Mouse (Mus musculus) hindbrain, postnatal 0 days (tissue): ENCODE measurements around the gene Trpc6. TPM values are rescaled to one million over a fixed set of nuclear protein-coding genes. Genes with fewer than 3 reads are reported as not detected.

Source experiments
- ATAC-seq: fragments of 200-750 bp; cut with Nextera tagmentation; 2 replicates; pipeline ENCODE4 v1.8.0; 2017; ENCODE audit warnings: mild to moderate bottlenecking, moderate TSS enrichment, moderate library complexity
- DNase-seq: peaks from one replicate; pipeline ENCODE4 v3.0.0-alpha.2; 2015; ENCODE audit warnings: low spot score
- H3K27ac ChIP-seq: fragments of 300-500 bp; sonication (generic); 2 replicates; pipeline ENCODE4 v1.5.1; 2014; ENCODE audit warnings: mild to moderate bottlenecking
- H3K27me3 ChIP-seq: fragments of 300-500 bp; sonication (generic); 2 replicates; pipeline ENCODE4 v1.6.1; 2014; ENCODE audit warnings: low read length, mixed read lengths; ENCODE audit not compliant: insufficient read depth
- H3K36me3 ChIP-seq: fragments of 300-500 bp; sonication (generic); 2 replicates; pipeline ENCODE4 v1.6.1; 2014; ENCODE audit warnings: low read length, mixed read lengths; ENCODE audit not compliant: insufficient read depth
- H3K4me1 ChIP-seq: fragments of 300-500 bp; sonication (generic); 2 replicates; pipeline ENCODE4 v1.6.1; 2014; ENCODE audit warnings: antibody characterized with exemption, low read length, mixed read lengths; ENCODE audit not compliant: insufficient read depth
- H3K4me2 ChIP-seq: fragments of 300-500 bp; sonication (generic); 2 replicates; pipeline ENCODE4 v1.6.1; 2014; ENCODE audit warnings: low read depth, mild to moderate bottlenecking, low read length, moderate library complexity, mixed read lengths
- H3K4me3 ChIP-seq: fragments of 300-500 bp; sonication (generic); 2 replicates; pipeline ENCODE4 v1.5.1; 2014; ENCODE audit warnings: low read length
- H3K9ac ChIP-seq: fragments of 300-500 bp; sonication (generic); replicated peaks from 2 replicates; pipeline ENCODE4 v1.6.1; 2014; ENCODE audit warnings: mild to moderate bottlenecking, low read length, moderate library complexity, mixed read lengths
- H3K9me3 ChIP-seq: fragments of 300-500 bp; sonication (generic); 2 replicates; pipeline ENCODE4 v1.6.1; 2016; ENCODE audit warnings: low read length, mixed read lengths
- CTCF ChIP-seq: IDR thresholded peaks from 2 replicates; pipeline ENCODE4 v1.5.1; 2016; ENCODE audit warnings: antibody characterized with exemption, control low read depth, low read depth
- WGBS: fragments of 180-500 bp; shearing (Covaris S2); extraction: QIAGEN DNeasy Blood & Tissue Kit; methylation state at CpG from one replicate; pipeline ENCODE4 v1.1.7; 2014; 5-methylcytosine and 5-hydroxymethylcytosine counted together
- polyA plus RNA-seq: library from polyadenylated mRNA; unstranded; fragments of >200 nt; fragmentation: Nextera tagmentation; extraction: Ambion mirVana; gene quantifications from 2 replicates; pipeline ENCODE4 v1.2.1, GENCODE M21; 2015
- total RNA-seq: library from RNA; depleted of rRNA; stranded (reverse); fragments of >200 nt; gene quantifications from 2 replicates; pipeline ENCODE4 v1.2.3, GENCODE M21; 2014

Gene Trpc6
- total and polyA plus RNA-seq, 2 experiments from 2014 or later = 0.51 to 1.7 TPM

- ATAC-seq (no peak), DNase-seq (no peak)
- no peak overlapping the region for H3K4me2 ChIP-seq
- no peaks in the 10 kb centered on the region for H3K9me3 ChIP-seq
- H3K4me1 ChIP-seq = no peaks in the 10 kb centered on the region
- no peak for TF ChIP-seq CTCF
- H3K36me3 ChIP-seq = no peaks in the 10 kb centered on the region
- no peak overlapping the region for H3K9ac ChIP-seq
- H3K27me3 ChIP-seq = no peaks in the 10 kb centered on the region
- no peak overlapping the region for H3K27ac ChIP-seq
- H3K4me3 ChIP-seq = no peak overlapping the region
These were observed 63.0 kb downstream of the Trpc6 start for GRCm38 (mm10) chr9:8606816-8607491.

GRCm38 (mm10) chr9:8634344-8634743 lies 90.4 kb downstream of the Trpc6 start:
- peak; percentile 72 for ATAC-seq
- peak; percentile 71 for DNase-seq
- no peak overlapping the region for H3K9ac ChIP-seq
- H3K4me2 ChIP-seq = no peak overlapping the region
- no peaks in the 10 kb centered on the region for H3K27me3 ChIP-seq
- no peak for TF ChIP-seq CTCF
- no peaks in the 10 kb centered on the region for H3K36me3 ChIP-seq
- no peaks in the 10 kb centered on the region for H3K9me3 ChIP-seq
- no peaks in the 10 kb centered on the region for H3K4me1 ChIP-seq
- WGBS = 18% methylated on average over 2 of the region's 2 CpGs
- no peak overlapping the region for H3K4me3 ChIP-seq
- H3K27ac ChIP-seq = no peak overlapping the region

GRCm38 (mm10) chr9:8643453-8643852 lies 99.5 kb downstream of the Trpc6 start:
- no peak for ATAC-seq
- 77% methylated on average over 5 of the region's 5 CpGs for WGBS
- DNase-seq = no peak
- Histone ChIP-seq H3K36me3 (no peaks in the 10 kb centered on the region), H3K9me3 (no peaks in the 10 kb centered on the region), H3K4me1 (no peaks in the 10 kb centered on the region), H3K4me3 (no peak overlapping the region), H3K4me2 (no peak overlapping the region), H3K27ac (no peak overlapping the region), H3K9ac (no peak overlapping the region), H3K27me3 (no peaks in the 10 kb centered on the region)
- no peak for TF ChIP-seq CTCF

DNA sequence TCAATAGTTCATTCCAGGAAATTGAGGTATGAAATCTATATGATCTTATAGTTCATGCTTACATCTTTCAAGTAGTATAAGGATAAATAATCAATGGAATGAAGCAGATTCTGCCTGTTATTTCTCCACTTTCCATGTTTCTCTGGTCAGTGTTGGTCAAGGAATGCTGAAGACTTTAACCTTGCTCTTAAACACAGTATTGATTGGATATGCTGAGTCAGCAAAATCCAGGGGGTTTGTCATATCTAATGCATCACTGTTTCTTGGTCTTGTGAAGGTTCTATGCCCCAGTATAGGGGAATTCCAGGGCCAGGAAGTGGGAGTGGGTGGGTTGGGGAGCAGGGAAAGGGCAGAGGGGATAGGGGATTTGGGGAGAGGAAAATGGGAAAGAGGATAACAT lies 111.4 kb downstream of the Trpc6 start:
- Histone ChIP-seq H3K36me3 (no peaks in the 10 kb centered on the region), H3K27ac (no peak overlapping the region), H3K27me3 (no peaks in the 10 kb centered on the region), H3K9ac (no peak overlapping the region), H3K4me3 (no peak overlapping the region), H3K4me2 (no peak overlapping the region), H3K4me1 (no peaks in the 10 kb centered on the region), H3K9me3 (no peaks in the 10 kb centered on the region)
- ATAC-seq = no peak
- TF ChIP-seq CTCF = no peak
- no peak for DNase-seq

DNA sequence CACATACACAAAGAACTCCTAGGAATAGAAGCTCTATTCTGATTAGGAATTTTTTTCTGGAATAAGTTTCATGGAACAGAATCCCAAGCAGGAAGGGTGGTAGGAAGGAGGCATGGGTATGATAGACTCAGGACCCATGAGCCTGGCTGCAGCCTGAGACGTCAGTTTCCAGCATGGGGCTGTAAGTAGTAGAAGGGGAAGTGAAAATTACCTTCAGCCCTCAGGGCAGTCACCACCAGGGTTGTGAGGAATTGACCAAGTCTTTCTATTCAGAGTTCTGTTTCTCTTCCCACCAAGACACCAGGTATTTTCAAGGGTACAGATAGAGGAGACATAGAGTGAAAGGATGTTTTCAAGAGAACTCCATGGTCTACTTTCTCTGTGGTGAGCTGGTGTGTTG lies 129.0 kb downstream of the Trpc6 start:
- DNase-seq (no peak), ATAC-seq (no peak)
- no peak for TF ChIP-seq CTCF
- Histone ChIP-seq H3K4me1 (no peaks in the 10 kb centered on the region), H3K9me3 (no peaks in the 10 kb centered on the region), H3K9ac (no peak overlapping the region), H3K27me3 (no peaks in the 10 kb centered on the region), H3K4me2 (no peak overlapping the region), H3K36me3 (no peaks in the 10 kb centered on the region), H3K4me3 (no peak overlapping the region), H3K27ac (no peak overlapping the region)
- 73% methylated on average over 1 of the region's 1 CpGs for WGBS

GRCm38 (mm10) chr9:8676607-8677006 lies 132.7 kb downstream of the Trpc6 start:
- H3K27ac ChIP-seq = no peak overlapping the region
- no peak overlapping the region for H3K4me2 ChIP-seq
- H3K27me3 ChIP-seq = no peaks in the 10 kb centered on the region
- H3K36me3 ChIP-seq = no peaks in the 10 kb centered on the region
- no peaks in the 10 kb centered on the region for H3K9me3 ChIP-seq
- DNase-seq = peak; percentile 81
- no peak overlapping the region for H3K4me3 ChIP-seq
- WGBS = 64% methylated on average over 1 of the region's 1 CpGs
- H3K9ac ChIP-seq = no peak overlapping the region
- TF ChIP-seq CTCF = peak; percentile 75
- no peaks in the 10 kb centered on the region for H3K4me1 ChIP-seq
- peak; percentile 76 for ATAC-seq

DNA sequence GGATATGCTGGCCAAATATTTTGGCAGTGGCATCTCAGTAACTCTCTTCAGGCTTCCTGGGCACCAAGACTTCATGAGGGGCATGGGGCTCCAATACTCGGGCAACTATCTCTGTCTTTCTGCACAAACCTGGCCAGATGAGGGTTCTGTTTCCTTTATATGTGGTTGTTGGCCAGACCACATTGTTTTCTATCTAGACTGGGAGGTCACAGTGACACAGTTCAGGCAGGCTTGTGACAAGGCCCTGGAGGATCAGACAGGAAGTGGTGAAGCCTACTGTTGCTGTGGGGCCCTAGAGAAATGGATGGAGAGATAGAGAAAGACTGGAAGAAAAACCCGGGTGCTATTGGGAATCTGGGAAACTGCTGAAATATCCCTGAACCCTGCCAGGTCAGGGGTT lies 149.2 kb downstream of the Trpc6 start:
- Histone ChIP-seq H3K4me1 (no peaks in the 10 kb centered on the region), H3K36me3 (no peaks in the 10 kb centered on the region), H3K27ac (no peak overlapping the region), H3K9me3 (no peaks in the 10 kb centered on the region), H3K4me3 (no peak overlapping the region), H3K9ac (no peak overlapping the region), H3K27me3 (no peaks in the 10 kb centered on the region), H3K4me2 (no peak overlapping the region)
- WGBS = 74% methylated on average over 2 of the region's 2 CpGs
- DNase-seq (no peak), ATAC-seq (no peak)
- no peak for TF ChIP-seq CTCF
